Mouse (Mus musculus): Measurements from ENCODE around the gene Fam173a. TPM values are rescaled to one million over a fixed set of nuclear protein-coding genes. Genes with fewer than 3 reads are reported as not detected.

Gene Fam173a
- polyA plus RNA-seq, 1 experiment from 2014 or later: 82.3 TPM

GRCm38 (mm10) chr17:25830200-25830753 is 37.6 kb upstream of the Fam173a start:
- Histone ChIP-seq H3K4me1 (ENCODE audit: control insufficient read depth, insufficient read depth, low read length) (peaks cover 41% of the 10 kb centered on the region), H3K36me3 (ENCODE audit: control insufficient read depth, insufficient read depth, low read length) (peaks cover 56% of the 10 kb centered on the region), H3K9ac (ENCODE audit: low read length) (no peak overlapping the region), H3K9me3 (replicated peaks; ENCODE audit: control insufficient read depth, low read length) (no peaks in the 10 kb centered on the region), H3K27me3 (replicated peaks; ENCODE audit: control insufficient read depth, insufficient read depth, low read length) (no peaks in the 10 kb centered on the region), H3K4me2 (ENCODE audit: low read length) (peak overlapping the region; percentile 89; the same call in 1 of the 2 replicates), H3K27ac (ENCODE audit: low read depth, low read length) (no peak overlapping the region), H3K4me3 (ENCODE audit: low read depth, low read length) (no peak overlapping the region)
- ATAC-seq (no peak), DNase-seq (ENCODE audit: low spot score) (no peak)
- WGBS: 83% methylated on average over 4 of the region's 4 CpGs

- 37% methylated on average over 8 of the region's 8 CpGs for WGBS
- peaks cover 50% of the 10 kb centered on the region for H3K36me3 ChIP-seq (ENCODE audit: control insufficient read depth, insufficient read depth, low read length)
- H3K27ac ChIP-seq (ENCODE audit: low read depth, low read length): peak overlapping the region; percentile 92
- no peaks in the 10 kb centered on the region for H3K27me3 ChIP-seq (replicated peaks; ENCODE audit: control insufficient read depth, insufficient read depth, low read length)
- H3K4me1 ChIP-seq (ENCODE audit: control insufficient read depth, insufficient read depth, low read length): peaks cover 38% of the 10 kb centered on the region
- peak overlapping the region; percentile 61 for H3K4me3 ChIP-seq (ENCODE audit: low read depth, low read length)
- ATAC-seq (no peak), DNase-seq (ENCODE audit: low spot score) (no peak)
- no peaks in the 10 kb centered on the region for H3K9me3 ChIP-seq (replicated peaks; ENCODE audit: control insufficient read depth, low read length)
- H3K9ac ChIP-seq (ENCODE audit: low read length): peak overlapping the region; percentile 88
- peak overlapping the region; percentile 89 for H3K4me2 ChIP-seq (ENCODE audit: low read length)
Measured at GRCm38 (mm10) chr17:25829558-25830017, 36.9 kb upstream of the Fam173a start.

GRCm38 (mm10) chr17:25828712-25829557 is 36.2 kb upstream of the Fam173a start, which contains the start of gene Jmjd8:
Jmjd8 (plus strand) TSS chr17:25828867.
- Histone ChIP-seq H3K27me3 (replicated peaks; ENCODE audit: control insufficient read depth, insufficient read depth, low read length) (no peaks in the 10 kb centered on the region), H3K4me3 (ENCODE audit: low read depth, low read length) (peak within 1 kb of the TSS; percentile 61), H3K9me3 (replicated peaks; ENCODE audit: control insufficient read depth, low read length) (no peaks in the 10 kb centered on the region), H3K36me3 (ENCODE audit: control insufficient read depth, insufficient read depth, low read length) (peaks cover 50% of the 10 kb centered on the region), H3K9ac (ENCODE audit: low read length) (peak within 1 kb of the TSS; percentile 88), H3K27ac (ENCODE audit: low read depth, low read length) (peak within 1 kb of the TSS; percentile 92), H3K4me2 (ENCODE audit: low read length) (peak within 1 kb of the TSS; percentile 89), H3K4me1 (ENCODE audit: control insufficient read depth, insufficient read depth, low read length) (peaks cover 38% of the 10 kb centered on the region)
- WGBS: 2% methylated on average over 32 of the region's 32 CpGs
- DNase-seq (ENCODE audit: low spot score) (peak; percentile 93), ATAC-seq (peak; percentile 56)

DNA sequence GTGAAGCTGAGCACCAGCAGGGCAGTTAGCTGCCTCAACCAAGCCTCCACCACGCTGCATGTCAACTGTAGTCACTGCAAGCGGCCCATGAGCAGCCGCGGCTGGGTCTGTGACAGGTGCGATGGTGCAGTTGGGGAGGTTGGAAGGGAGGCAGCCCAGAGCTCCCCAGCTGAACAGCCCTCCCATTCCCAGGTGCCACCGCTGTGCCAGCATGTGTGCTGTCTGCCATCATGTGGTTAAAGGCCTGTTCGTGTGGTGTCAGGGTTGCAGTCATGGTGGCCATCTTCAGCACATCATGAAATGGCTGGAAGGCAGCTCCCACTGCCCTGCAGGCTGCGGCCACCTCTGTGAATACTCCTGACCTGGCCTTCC is 35.5 kb upstream of the Fam173a start:
- peaks cover 35% of the 10 kb centered on the region for H3K4me1 ChIP-seq (ENCODE audit: control insufficient read depth, insufficient read depth, low read length)

DNA sequence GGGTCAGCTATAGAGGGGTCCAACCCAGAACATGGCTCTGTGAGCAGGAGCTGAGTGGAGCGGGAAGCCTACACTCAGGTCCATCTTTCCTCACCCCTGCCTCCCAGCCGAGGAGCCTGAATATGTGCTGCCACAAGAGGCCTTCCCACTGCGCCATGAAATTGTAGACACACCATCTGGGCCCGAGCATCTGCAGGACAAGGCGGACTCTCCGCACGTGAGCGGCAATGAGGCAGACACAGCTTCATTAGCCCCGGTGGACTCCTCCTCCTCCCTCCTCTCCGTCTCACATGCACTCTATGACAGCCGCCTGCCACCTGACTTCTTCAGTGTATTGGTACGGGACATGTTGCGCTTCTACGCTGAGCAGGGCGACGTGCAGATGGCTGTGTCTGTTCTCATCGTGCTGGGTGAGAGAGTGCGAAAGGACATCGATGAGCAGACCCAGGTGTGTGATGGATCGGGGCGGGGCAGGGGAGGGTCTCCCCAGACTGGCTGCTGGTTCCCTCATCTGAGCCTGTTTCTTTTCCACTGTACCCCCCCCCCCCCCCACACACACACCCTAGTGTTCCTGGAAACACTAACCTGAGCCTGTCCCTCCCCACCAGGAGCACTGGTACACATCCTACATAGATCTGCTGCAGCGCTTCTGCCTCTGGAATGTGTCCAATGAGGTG is 35.0 kb upstream of the Fam173a start:
- Histone ChIP-seq H3K27ac (ENCODE audit: low read depth, low read length) (no peak overlapping the region), H3K36me3 (ENCODE audit: control insufficient read depth, insufficient read depth, low read length) (peaks cover 50% of the 10 kb centered on the region), H3K9me3 (replicated peaks; ENCODE audit: control insufficient read depth, low read length) (no peaks in the 10 kb centered on the region), H3K4me3 (ENCODE audit: low read depth, low read length) (no peak overlapping the region), H3K27me3 (replicated peaks; ENCODE audit: control insufficient read depth, insufficient read depth, low read length) (no peaks in the 10 kb centered on the region), H3K4me1 (ENCODE audit: control insufficient read depth, insufficient read depth, low read length) (peaks cover 35% of the 10 kb centered on the region), H3K9ac (ENCODE audit: low read length) (no peak overlapping the region), H3K4me2 (ENCODE audit: low read length) (peak overlapping the region; percentile 89; the same call in 1 of the 2 replicates)
- DNase-seq (ENCODE audit: low spot score): no peak
- no peak for ATAC-seq
- 91% methylated on average over 22 of the region's 22 CpGs for WGBS

More for the DNA sequence above, 35.5 kb upstream of the Fam173a start:
- Histone ChIP-seq H3K4me3 (ENCODE audit: low read depth, low read length) (peak overlapping the region; percentile 61), H3K9ac (ENCODE audit: low read length) (peak overlapping the region; percentile 88), H3K27me3 (replicated peaks; ENCODE audit: control insufficient read depth, insufficient read depth, low read length) (no peaks in the 10 kb centered on the region), H3K9me3 (replicated peaks; ENCODE audit: control insufficient read depth, low read length) (no peaks in the 10 kb centered on the region), H3K27ac (ENCODE audit: low read depth, low read length) (peak overlapping the region; percentile 92; the same call in 1 of the 2 replicates), H3K36me3 (ENCODE audit: control insufficient read depth, insufficient read depth, low read length) (peaks cover 50% of the 10 kb centered on the region), H3K4me2 (ENCODE audit: low read length) (peak overlapping the region; percentile 89)
- no peak for ATAC-seq
- no peak for DNase-seq (ENCODE audit: low spot score)
- WGBS: 83% methylated on average over 8 of the region's 8 CpGs

GRCm38 (mm10) chr17:25827011-25827410 is 34.3 kb upstream of the Fam173a start:
- no peak for DNase-seq (ENCODE audit: low spot score)
- WGBS: 96% methylated on average over 13 of the region's 13 CpGs
- H3K27me3 ChIP-seq (replicated peaks; ENCODE audit: control insufficient read depth, insufficient read depth, low read length): no peaks in the 10 kb centered on the region
- no peak overlapping the region for H3K27ac ChIP-seq (ENCODE audit: low read depth, low read length)
- no peak overlapping the region for H3K9ac ChIP-seq (ENCODE audit: low read length)
- no peak overlapping the region for H3K4me2 ChIP-seq (ENCODE audit: low read length)
- peaks cover 34% of the 10 kb centered on the region for H3K4me1 ChIP-seq (ENCODE audit: control insufficient read depth, insufficient read depth, low read length)
- no peak for ATAC-seq
- H3K9me3 ChIP-seq (replicated peaks; ENCODE audit: control insufficient read depth, low read length): no peaks in the 10 kb centered on the region
- peaks cover 50% of the 10 kb centered on the region for H3K36me3 ChIP-seq (ENCODE audit: control insufficient read depth, insufficient read depth, low read length)
- no peak overlapping the region for H3K4me3 ChIP-seq (ENCODE audit: low read depth, low read length)

DNA sequence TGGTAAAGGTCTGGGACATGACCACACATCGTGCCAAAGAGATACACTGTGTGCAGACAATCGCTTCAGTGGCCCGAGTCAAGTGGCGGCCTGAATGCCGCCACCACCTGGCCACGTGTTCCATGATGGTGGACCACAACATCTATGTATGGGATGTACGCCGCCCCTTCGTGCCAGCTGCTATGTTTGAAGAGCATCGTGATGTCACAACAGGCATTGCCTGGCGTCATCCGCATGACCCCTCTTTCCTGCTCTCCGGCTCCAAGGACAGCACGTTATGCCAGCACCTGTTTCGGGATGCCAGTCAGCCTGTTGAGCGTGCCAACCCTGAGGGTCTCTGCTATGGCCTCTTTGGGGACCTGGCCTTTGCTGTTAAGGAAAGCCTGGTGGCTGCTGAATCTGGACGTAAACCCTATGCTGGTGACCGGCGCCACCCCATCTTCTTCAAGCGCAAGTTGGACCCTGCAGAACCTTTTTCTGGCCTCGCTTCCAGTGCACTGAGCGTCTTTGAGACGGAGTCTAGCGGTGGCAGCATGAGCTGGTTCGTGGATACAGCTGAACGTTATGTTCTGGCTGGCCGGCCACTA is 33.4 kb upstream of the Fam173a start:
- Histone ChIP-seq H3K4me3 (ENCODE audit: low read depth, low read length) (no peak overlapping the region), H3K4me2 (ENCODE audit: low read length) (no peak overlapping the region), H3K9ac (ENCODE audit: low read length) (no peak overlapping the region), H3K4me1 (ENCODE audit: control insufficient read depth, insufficient read depth, low read length) (peaks cover 25% of the 10 kb centered on the region), H3K36me3 (ENCODE audit: control insufficient read depth, insufficient read depth, low read length) (peaks cover 43% of the 10 kb centered on the region), H3K27me3 (replicated peaks; ENCODE audit: control insufficient read depth, insufficient read depth, low read length) (no peaks in the 10 kb centered on the region), H3K9me3 (replicated peaks; ENCODE audit: control insufficient read depth, low read length) (no peaks in the 10 kb centered on the region), H3K27ac (ENCODE audit: low read depth, low read length) (no peak overlapping the region)
- DNase-seq (ENCODE audit: low spot score) (no peak), ATAC-seq (no peak)
- 95% methylated on average over 27 of the region's 27 CpGs for WGBS

GRCm38 (mm10) chr17:25825311-25825710 is 32.6 kb upstream of the Fam173a start:
- no peaks in the 10 kb centered on the region for H3K9me3 ChIP-seq (replicated peaks; ENCODE audit: control insufficient read depth, low read length)
- 0 out of 2 replicates have a peak overlapping the region, but pooled peaks have one; percentile 96 for H3K4me2 ChIP-seq (ENCODE audit: low read length)
- H3K4me3 ChIP-seq (ENCODE audit: low read depth, low read length): no peak overlapping the region
- H3K36me3 ChIP-seq (ENCODE audit: control insufficient read depth, insufficient read depth, low read length): peaks cover 35% of the 10 kb centered on the region
- H3K4me1 ChIP-seq (ENCODE audit: control insufficient read depth, insufficient read depth, low read length): peaks cover 25% of the 10 kb centered on the region
- no peak for DNase-seq (ENCODE audit: low spot score)
- H3K9ac ChIP-seq (ENCODE audit: low read length): no peak overlapping the region
- WGBS: 85% methylated on average over 6 of the region's 6 CpGs
- 0 out of 2 replicates have a peak, but pooled peaks cover 1% of the 10 kb centered on the region for H3K27me3 ChIP-seq (replicated peaks; ENCODE audit: control insufficient read depth, insufficient read depth, low read length)
- no peak for ATAC-seq
- no peak overlapping the region for H3K27ac ChIP-seq (ENCODE audit: low read depth, low read length)

All from forebrain, embryonic 14.5 days (tissue).